Mouse (Mus musculus) heart, adult 2 months (tissue): ENCODE results near the gene Mrpl12.

Experiments used
- CTCF ChIP-seq: fragments of 200-600 bp; IDR thresholded peaks from 2 replicates; pipeline ENCODE4 v1.8.1; 2022; ENCODE audit warnings: antibody characterized with exemption, mild to moderate bottlenecking, moderate library complexity
- POLR2A ChIP-seq: fragments of 200-500 bp; IDR thresholded peaks from 2 replicates; pipeline ENCODE4 v1.6.1; 2011; ENCODE audit warnings: mild to moderate bottlenecking, low read depth, low read length, control low read depth; ENCODE audit not compliant: insufficient read depth

DNA sequence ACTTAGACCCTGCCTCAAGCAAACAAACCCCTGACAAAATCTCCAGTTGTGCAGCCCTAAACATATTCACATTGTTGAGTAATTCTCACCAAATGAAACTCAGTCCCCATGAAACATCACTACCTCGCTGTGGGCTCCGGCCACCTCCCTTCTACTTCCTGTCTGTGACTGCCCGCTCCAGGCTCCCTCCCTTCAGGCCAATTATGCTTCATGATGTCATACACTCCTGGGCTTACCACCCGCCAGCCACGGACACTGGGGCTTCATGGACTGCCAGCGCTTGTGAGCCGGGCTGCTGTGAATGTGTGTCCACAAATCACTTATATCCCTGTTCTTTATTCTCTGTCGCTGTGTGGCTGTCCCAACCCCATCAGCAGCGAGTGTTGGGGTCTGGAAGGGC lies 35.3 kb downstream of the Mrpl12 start:
- TF ChIP-seq POLR2A (peak; percentile 64), CTCF (no peak)
